Mouse (Mus musculus) liver, embryonic 13.5 days (tissue): ENCODE results near the gene Cideb. TPM values are rescaled to one million over a fixed set of nuclear protein-coding genes. Genes with fewer than 3 reads are reported as not detected.

Source experiments
- ATAC-seq: fragments of 200-750 bp; cut with Nextera tagmentation; 2 replicates; pipeline ENCODE4 v1.8.0; 2017; ENCODE audit warnings: low read depth, mild to moderate bottlenecking, moderate number of reproducible peaks, moderate library complexity
- DNase-seq: peaks from one replicate; pipeline ENCODE4 v3.0.0; 2022
- H3K27ac ChIP-seq: fragments of 300-500 bp; sonication (generic); 2 replicates; pipeline ENCODE4 v1.5.1; 2015; ENCODE audit warnings: moderate library complexity, mild to moderate bottlenecking, inconsistent platforms
- H3K27me3 ChIP-seq: fragments of 300-500 bp; sonication (generic); 2 replicates; pipeline ENCODE4 v1.6.1; 2015; ENCODE audit warnings: mild to moderate bottlenecking, inconsistent platforms
- H3K36me3 ChIP-seq: fragments of 300-500 bp; sonication (generic); 2 replicates; pipeline ENCODE4 v1.6.1; 2015; ENCODE audit warnings: mild to moderate bottlenecking, inconsistent platforms
- H3K4me1 ChIP-seq: fragments of 300-500 bp; sonication (generic); replicated peaks from 2 replicates; pipeline ENCODE4 v1.6.1; 2015; ENCODE audit warnings: inconsistent platforms
- H3K4me2 ChIP-seq: fragments of 300-500 bp; sonication (generic); 2 replicates; pipeline ENCODE4 v1.6.1; 2015; ENCODE audit warnings: inconsistent platforms, mild to moderate bottlenecking, moderate library complexity
- H3K4me3 ChIP-seq: fragments of 300-500 bp; sonication (generic); replicated peaks from 2 replicates; pipeline ENCODE4 v1.5.1; 2015; ENCODE audit warnings: mild to moderate bottlenecking, inconsistent platforms
- H3K9ac ChIP-seq: fragments of 300-500 bp; sonication (generic); 2 replicates; pipeline ENCODE4 v1.6.1; 2015; ENCODE audit warnings: mild to moderate bottlenecking, inconsistent platforms
- H3K9me3 ChIP-seq: fragments of 300-500 bp; sonication (generic); replicated peaks from 2 replicates; pipeline ENCODE4 v1.6.1; 2016; ENCODE audit warnings: inconsistent platforms
- WGBS: fragments of 180-500 bp; shearing (Covaris S2); methylation state at CpG from one replicate; pipeline ENCODE4 v1.1.7; 2015; ENCODE audit not compliant: insufficient replicate concordance; 5-methylcytosine and 5-hydroxymethylcytosine counted together
- polyA plus RNA-seq: library from polyadenylated mRNA; unstranded; fragments of >200 nt; fragmentation: Nextera tagmentation; extraction: Ambion mirVana; gene quantifications from 2 replicates; pipeline ENCODE4 v1.2.1, GENCODE M21; 2015

Gene Cideb
- polyA plus RNA-seq, 1 experiment from 2014 or later: 21.1 TPM

GRCm38 (mm10) chr14:55781310-55781709 lies 23.1 kb upstream of the Cideb start:
- Histone ChIP-seq H3K4me3 (no peak overlapping the region), H3K27me3 (peaks cover 45% of the 10 kb centered on the region), H3K9ac (no peak overlapping the region), H3K4me2 (peak overlapping the region; percentile 26), H3K4me1 (peaks cover 20% of the 10 kb centered on the region), H3K9me3 (no peaks in the 10 kb centered on the region), H3K27ac (no peak overlapping the region), H3K36me3 (0 out of 2 replicates have a peak, but pooled peaks cover 2% of the 10 kb centered on the region)
- DNase-seq (peak; percentile 38), ATAC-seq (peak; percentile 57)
- 19% methylated on average over 14 of the region's 14 CpGs for WGBS

GRCm38 (mm10) chr14:55780736-55781135 lies 22.5 kb upstream of the Cideb start:
- 76% methylated on average over 11 of the region's 11 CpGs for WGBS
- Histone ChIP-seq H3K9ac (no peak overlapping the region), H3K4me1 (peaks cover 20% of the 10 kb centered on the region), H3K27me3 (peaks cover 39% of the 10 kb centered on the region), H3K36me3 (0 out of 2 replicates have a peak, but pooled peaks cover under 1% of the 10 kb centered on the region), H3K4me3 (no peak overlapping the region), H3K4me2 (no peak overlapping the region), H3K27ac (no peak overlapping the region), H3K9me3 (no peaks in the 10 kb centered on the region)
- DNase-seq: no peak
- no peak for ATAC-seq

DNA sequence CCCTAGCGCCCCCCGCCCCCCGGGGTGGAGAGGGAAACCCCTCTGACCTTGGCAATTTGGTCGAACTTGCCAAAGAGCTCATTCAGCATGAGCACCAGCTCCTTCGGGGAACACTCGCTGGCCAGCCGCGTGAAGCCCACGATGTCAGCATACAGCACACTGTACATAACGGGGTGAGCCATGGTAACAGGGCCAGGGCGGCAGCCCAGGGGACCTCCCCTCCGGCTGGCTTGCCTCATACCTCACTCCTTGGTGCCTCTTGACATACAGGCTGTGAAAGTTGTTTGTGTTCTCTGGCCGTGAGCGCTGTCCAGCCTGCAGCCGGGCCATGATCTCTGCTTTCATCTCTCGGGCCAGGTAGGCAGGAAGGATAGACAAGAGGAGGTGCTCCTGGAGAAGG lies 21.4 kb upstream of the Cideb start:
- ATAC-seq (no peak), DNase-seq (no peak)
- H3K36me3 ChIP-seq: no peaks in the 10 kb centered on the region
- H3K9ac ChIP-seq: no peak overlapping the region
- no peak overlapping the region for H3K27ac ChIP-seq
- 64% methylated on average over 16 of the region's 16 CpGs for WGBS
- no peak overlapping the region for H3K4me2 ChIP-seq
- peaks cover 37% of the 10 kb centered on the region for H3K27me3 ChIP-seq
- peaks cover 20% of the 10 kb centered on the region for H3K4me1 ChIP-seq
- H3K9me3 ChIP-seq: no peaks in the 10 kb centered on the region
- H3K4me3 ChIP-seq: no peak overlapping the region

DNA sequence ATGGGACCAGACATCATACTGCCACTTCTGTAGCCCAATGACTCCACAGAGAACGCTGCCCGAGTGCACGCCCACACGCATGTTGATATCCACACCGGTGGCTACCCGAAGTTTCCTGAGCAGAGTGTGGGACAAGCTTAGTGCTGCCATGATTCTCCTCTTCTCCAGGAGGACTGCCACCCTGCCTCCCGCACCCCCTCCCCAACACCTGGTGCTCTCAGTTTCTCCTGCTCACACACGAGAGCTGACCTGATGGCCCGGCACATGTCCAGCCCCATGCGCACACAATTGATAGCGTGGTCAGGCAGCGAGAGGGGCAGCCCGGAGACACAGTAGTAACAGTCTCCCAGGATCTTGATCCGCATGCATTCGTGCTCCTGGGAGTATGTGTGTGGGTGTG lies 20.4 kb upstream of the Cideb start:
- Histone ChIP-seq H3K27me3 (peaks cover 35% of the 10 kb centered on the region), H3K9ac (no peak overlapping the region), H3K4me2 (no peak overlapping the region), H3K9me3 (no peaks in the 10 kb centered on the region), H3K4me1 (peaks cover 20% of the 10 kb centered on the region), H3K36me3 (no peaks in the 10 kb centered on the region), H3K4me3 (no peak overlapping the region), H3K27ac (no peak overlapping the region)
- 79% methylated on average over 15 of the region's 15 CpGs for WGBS
- DNase-seq (no peak), ATAC-seq (no peak)

GRCm38 (mm10) chr14:55777806-55778205 lies 19.5 kb upstream of the Cideb start:
- no peaks in the 10 kb centered on the region for H3K36me3 ChIP-seq
- peaks cover 20% of the 10 kb centered on the region for H3K4me1 ChIP-seq
- no peaks in the 10 kb centered on the region for H3K9me3 ChIP-seq
- H3K4me3 ChIP-seq: no peak overlapping the region
- peaks cover 33% of the 10 kb centered on the region for H3K27me3 ChIP-seq
- WGBS: 67% methylated on average over 11 of the region's 11 CpGs
- no peak overlapping the region for H3K27ac ChIP-seq
- no peak overlapping the region for H3K4me2 ChIP-seq
- ATAC-seq (no peak), DNase-seq (no peak)
- no peak overlapping the region for H3K9ac ChIP-seq

DNA sequence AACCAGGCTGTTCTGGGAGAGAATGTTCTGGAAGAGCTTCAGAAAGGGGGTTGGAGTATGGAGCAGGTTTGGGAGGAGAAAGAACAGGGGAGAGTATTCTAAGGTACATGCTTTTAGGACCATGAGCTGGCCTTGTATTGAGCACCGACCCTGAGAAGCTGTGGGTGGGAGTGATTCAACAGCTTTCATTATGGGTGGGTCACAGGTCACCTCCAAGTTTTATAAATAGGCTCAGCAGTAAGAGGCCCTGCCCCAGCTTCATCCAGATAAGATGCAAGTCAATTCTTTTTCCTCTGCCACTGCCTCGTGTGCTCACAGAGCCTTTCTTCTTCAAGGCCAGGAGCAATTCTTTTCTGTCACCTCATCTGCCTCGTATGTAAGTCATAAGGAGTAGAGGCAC lies 18.9 kb upstream of the Cideb start:
- WGBS: 20% methylated on average over 3 of the region's 3 CpGs
- Histone ChIP-seq H3K4me3 (no peak overlapping the region), H3K27me3 (peaks cover 31% of the 10 kb centered on the region), H3K36me3 (no peaks in the 10 kb centered on the region), H3K9me3 (no peaks in the 10 kb centered on the region), H3K4me1 (peaks cover 20% of the 10 kb centered on the region), H3K27ac (no peak overlapping the region), H3K4me2 (no peak overlapping the region), H3K9ac (no peak overlapping the region)
- no peak for ATAC-seq
- DNase-seq: no peak

- DNase-seq: no peak
- ATAC-seq: no peak
- 44% methylated on average over 7 of the region's 7 CpGs for WGBS
- no peaks in the 10 kb centered on the region for H3K9me3 ChIP-seq
- no peak overlapping the region for H3K4me3 ChIP-seq
- H3K27me3 ChIP-seq: peaks cover 29% of the 10 kb centered on the region
- no peak overlapping the region for H3K27ac ChIP-seq
- peaks cover 20% of the 10 kb centered on the region for H3K4me1 ChIP-seq
- H3K9ac ChIP-seq: no peak overlapping the region
- H3K4me2 ChIP-seq: no peak overlapping the region
- no peaks in the 10 kb centered on the region for H3K36me3 ChIP-seq
Observed at GRCm38 (mm10) chr14:55776711-55777110, 18.5 kb upstream of the Cideb start.

GRCm38 (mm10) chr14:55769087-55769703 lies 10.9 kb upstream of the Cideb start:
- Histone ChIP-seq H3K27me3 (peaks cover 53% of the 10 kb centered on the region), H3K9me3 (no peaks in the 10 kb centered on the region), H3K36me3 (no peaks in the 10 kb centered on the region), H3K9ac (peak overlapping the region; percentile 50; the same call in 1 of the 2 replicates), H3K4me3 (0 out of 2 replicates have a peak overlapping the region, but pooled peaks have one; percentile 3), H3K4me1 (peaks cover 57% of the 10 kb centered on the region), H3K27ac (no peak overlapping the region), H3K4me2 (peak overlapping the region; percentile 42)
- 31% methylated on average over 16 of the region's 16 CpGs for WGBS
- ATAC-seq (peak; percentile 73), DNase-seq (no peak)

DNA sequence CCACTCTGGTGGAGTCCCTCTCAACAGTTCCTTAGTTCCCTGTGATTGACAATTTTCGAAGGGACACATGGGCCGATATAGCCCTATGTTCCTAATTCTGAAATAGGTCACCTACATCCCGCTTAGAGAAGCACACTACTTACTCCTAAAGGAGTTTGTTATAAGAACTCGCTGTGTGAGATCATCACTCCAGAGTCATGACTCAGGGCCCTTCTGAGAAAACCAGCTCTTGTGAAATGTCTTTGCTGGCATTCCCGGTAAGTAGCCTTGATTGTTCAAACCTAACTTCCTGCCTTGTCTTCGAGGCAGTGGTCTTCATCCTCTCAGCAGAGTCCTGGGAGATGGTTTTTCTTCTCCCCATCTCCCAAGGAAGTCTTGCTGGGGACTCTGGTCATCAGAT lies 10.3 kb upstream of the Cideb start:
- DNase-seq (no peak), ATAC-seq (no peak)
- H3K4me3 ChIP-seq: no peak overlapping the region
- peaks cover 52% of the 10 kb centered on the region for H3K27me3 ChIP-seq
- no peaks in the 10 kb centered on the region for H3K36me3 ChIP-seq
- H3K4me2 ChIP-seq: peak overlapping the region; percentile 75
- no peaks in the 10 kb centered on the region for H3K9me3 ChIP-seq
- 75% methylated on average over 6 of the region's 6 CpGs for WGBS
- H3K4me1 ChIP-seq: peaks cover 57% of the 10 kb centered on the region
- H3K27ac ChIP-seq: no peak overlapping the region
- peak overlapping the region; percentile 69; the same call in 1 of the 2 replicates for H3K9ac ChIP-seq

DNA sequence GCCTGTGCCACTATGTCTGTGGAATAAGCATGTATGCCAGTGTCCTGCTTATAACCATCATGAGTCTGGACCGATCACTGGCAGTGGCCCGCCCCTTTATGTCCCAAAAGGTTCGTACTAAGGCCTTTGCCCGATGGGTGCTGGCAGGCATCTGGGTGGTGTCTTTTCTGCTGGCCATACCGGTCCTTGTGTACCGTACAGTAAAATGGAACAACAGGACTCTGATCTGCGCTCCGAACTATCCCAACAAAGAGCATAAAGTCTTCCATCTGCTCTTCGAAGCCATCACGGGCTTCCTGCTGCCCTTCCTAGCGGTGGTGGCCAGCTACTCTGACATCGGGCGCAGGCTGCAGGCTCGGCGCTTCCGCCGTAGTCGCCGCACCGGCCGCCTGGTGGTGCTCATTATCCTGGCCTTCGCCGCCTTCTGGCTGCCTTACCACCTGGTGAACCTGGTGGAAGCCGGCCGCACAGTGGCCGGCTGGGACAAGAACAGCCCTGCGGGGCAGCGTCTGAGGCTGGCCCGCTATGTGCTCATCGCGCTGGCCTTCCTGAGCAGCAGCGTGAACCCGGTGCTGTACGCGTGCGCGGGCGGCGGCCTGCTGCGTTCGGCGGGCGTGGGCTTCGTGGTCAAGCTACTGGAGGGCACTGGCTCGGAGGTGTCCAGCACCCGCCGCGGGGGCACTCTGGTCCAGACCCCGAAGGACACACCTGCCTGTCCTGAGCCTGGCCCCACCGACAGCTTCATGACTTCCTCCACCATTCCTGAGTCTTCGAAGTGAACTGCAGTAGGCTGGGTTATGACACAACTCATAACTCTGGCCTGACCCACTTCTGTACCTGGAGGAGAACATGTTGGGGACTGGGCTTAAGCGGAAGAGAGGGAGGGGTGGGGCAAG lies 9.5 kb upstream of the Cideb start:
- Histone ChIP-seq H3K27me3 (peaks cover 55% of the 10 kb centered on the region), H3K4me2 (peak overlapping the region; percentile 75), H3K9ac (peak overlapping the region; percentile 69), H3K4me1 (peaks cover 62% of the 10 kb centered on the region), H3K36me3 (no peaks in the 10 kb centered on the region), H3K27ac (no peak overlapping the region), H3K9me3 (no peaks in the 10 kb centered on the region), H3K4me3 (peak overlapping the region; percentile 50)
- ATAC-seq (peak; percentile 47), DNase-seq (no peak)
- WGBS: 9% methylated on average over 52 of the region's 52 CpGs

DNA sequence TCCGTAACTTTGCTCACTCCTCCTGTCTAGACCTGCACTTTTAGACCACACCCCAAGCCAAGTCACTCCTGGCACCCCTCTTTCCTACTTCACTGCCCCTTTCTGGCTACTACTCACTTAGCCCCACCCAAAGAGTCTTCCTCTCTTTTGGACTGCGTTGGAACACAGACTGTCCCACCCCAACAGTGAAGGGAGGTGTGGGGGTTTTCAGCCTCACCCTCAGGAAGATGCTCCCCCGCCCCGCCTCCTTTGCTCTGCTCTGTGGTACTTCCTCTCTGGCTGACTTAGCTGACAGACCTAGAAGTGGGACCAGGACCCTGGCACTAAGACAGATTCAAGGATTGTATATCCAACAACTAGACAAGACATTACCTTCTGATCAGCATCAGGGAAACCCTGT lies 7.4 kb upstream of the Cideb start, which contains the start of gene Ltb4r1:
Ltb4r1 (plus strand) TSS at position 267 of the 400 bp plus-strand sequence.
- peaks cover 69% of the 10 kb centered on the region for H3K27me3 ChIP-seq
- H3K4me2 ChIP-seq: no peak within 1 kb of the TSS
- H3K4me1 ChIP-seq: peaks cover 71% of the 10 kb centered on the region
- no peaks in the 10 kb centered on the region for H3K9me3 ChIP-seq
- H3K27ac ChIP-seq: peak within 1 kb of the TSS; percentile 47; the same call in 1 of the 2 replicates
- H3K4me3 ChIP-seq: no peak within 1 kb of the TSS
- no peak within 1 kb of the TSS for H3K9ac ChIP-seq
- WGBS: 23% methylated on average over 4 of the region's 4 CpGs
- H3K36me3 ChIP-seq: no peaks in the 10 kb centered on the region
- ATAC-seq (no peak), DNase-seq (no peak)
